Mouse (Mus musculus): ENCODE measurements around the gene Evi5. TPM values are rescaled to one million over a fixed set of nuclear protein-coding genes. Genes with fewer than 3 reads are reported as not detected.
A peak's percentile ranks its signal among the peaks of the same experiment; 100 is the strongest.

Gene Evi5
- polyA plus RNA-seq (2012; ENCODE audit: insufficient read depth, insufficient read length, missing spikeins): 11.3 and 15.9 TPM in 2 replicates

DNA sequence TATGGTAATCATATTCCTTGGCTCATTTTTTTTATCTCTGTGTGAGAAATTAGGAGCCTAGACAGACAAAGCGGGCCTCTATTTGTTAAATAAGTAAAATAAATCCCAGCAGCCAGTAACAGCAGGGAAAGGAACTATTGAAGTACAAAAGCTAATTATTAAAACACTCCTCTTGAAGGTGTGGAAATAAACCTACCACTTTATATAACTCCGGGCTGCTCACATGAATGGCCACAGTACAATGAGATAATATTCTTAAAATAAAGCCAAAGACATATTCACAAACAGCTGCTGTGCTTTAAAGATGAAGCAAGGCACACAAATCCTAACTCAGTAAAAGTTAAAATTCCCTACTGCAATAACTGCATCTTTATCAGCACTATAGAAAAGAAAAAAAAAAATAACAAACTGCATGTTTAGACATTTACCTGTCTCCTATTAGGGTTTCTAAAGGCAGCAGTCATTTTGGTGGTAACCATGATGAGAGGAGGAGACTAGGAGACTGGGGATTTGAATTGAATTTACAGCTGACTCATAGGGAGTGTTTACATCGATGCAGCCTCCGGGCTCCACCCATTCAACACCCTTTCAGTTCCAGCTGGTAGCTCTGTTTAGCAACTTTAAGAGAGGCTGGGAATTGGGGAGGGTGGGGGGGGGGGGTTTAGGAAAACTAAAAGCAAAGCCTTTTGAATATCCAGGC is at the start of gene Evi5:
Gene Evi5 (minus strand): TSS at position 547 of the 700 bp plus-strand sequence.
- Histone ChIP-seq H3K4me3 (ENCODE audit: insufficient read depth, low read depth, low read length) (no peak within 1 kb of the TSS), H3K27ac (replicated peaks; ENCODE audit: low read depth, low read length) (no peak within 1 kb of the TSS), H3K4me1 (ENCODE audit: control insufficient read depth, insufficient read depth, insufficient read length, low read length) (no peaks in the 10 kb centered on the region)

DNA sequence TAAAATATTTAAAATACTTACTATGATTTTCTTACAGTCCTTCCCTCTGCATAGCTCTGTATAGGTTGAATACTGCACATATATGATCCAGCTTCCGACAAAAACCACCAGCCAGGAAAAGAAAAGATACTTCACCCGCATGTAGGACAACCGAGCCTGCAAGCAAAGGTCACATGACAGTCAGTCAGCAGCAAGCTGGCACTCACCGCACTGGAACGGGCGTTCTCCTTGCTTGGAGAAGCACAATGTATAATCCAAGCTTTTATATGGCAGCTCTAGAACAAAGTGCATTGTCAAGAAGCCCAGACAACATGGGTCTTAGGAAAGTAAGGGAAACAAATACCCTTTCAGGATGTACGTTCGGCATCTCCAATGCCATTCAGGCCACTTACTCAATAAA is 49.7 kb upstream of the Evi5 start:
- H3K27ac ChIP-seq (replicated peaks; ENCODE audit: low read depth, low read length): no peak overlapping the region
- peaks cover 2% of the 10 kb centered on the region; the same call in 1 of the 2 replicates for H3K4me1 ChIP-seq (ENCODE audit: control insufficient read depth, insufficient read depth, insufficient read length, low read length)
- no peak overlapping the region for H3K4me3 ChIP-seq (ENCODE audit: insufficient read depth, low read depth, low read length)

GRCm38 (mm10) chr5:107922836-107923235 is 47.9 kb upstream of the Evi5 start:
- Histone ChIP-seq H3K27ac (replicated peaks; ENCODE audit: low read depth, low read length) (no peak overlapping the region), H3K4me3 (ENCODE audit: insufficient read depth, low read depth, low read length) (no peak overlapping the region)

GRCm38 (mm10) chr5:107921400-107922252 is 46.7 kb upstream of the Evi5 start:
- no peak overlapping the region for H3K27ac ChIP-seq (replicated peaks; ENCODE audit: low read depth, low read length)
- H3K4me1 ChIP-seq (ENCODE audit: control insufficient read depth, insufficient read depth, insufficient read length, low read length): peaks cover 2% of the 10 kb centered on the region; the same call in 1 of the 2 replicates
- H3K4me3 ChIP-seq (ENCODE audit: insufficient read depth, low read depth, low read length): no peak overlapping the region

More at GRCm38 (mm10) chr5:107922836-107923235, 47.9 kb upstream of the Evi5 start:
- peaks cover 2% of the 10 kb centered on the region; the same call in 1 of the 2 replicates for H3K4me1 ChIP-seq (ENCODE audit: control insufficient read depth, insufficient read depth, insufficient read length, low read length)

DNA sequence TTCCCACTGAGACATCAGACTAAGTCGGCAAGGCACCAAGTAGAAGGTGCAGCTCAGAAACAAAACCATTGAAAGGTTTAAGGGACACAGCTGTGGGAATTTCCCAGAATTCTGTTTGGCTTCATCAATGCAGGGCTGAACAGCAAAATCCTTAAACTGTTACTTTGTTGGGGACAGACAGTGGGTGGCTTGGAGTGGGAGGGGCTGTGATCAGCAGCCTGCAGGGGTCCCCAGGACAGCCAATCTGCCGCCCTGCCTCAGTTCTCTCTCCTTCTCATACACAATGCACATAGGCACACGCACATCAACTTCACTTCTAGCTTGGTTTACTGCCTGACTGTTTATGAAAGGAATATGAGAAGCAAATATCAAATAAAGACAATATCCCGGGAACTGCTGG is 40.4 kb upstream of the Evi5 start:
- Histone ChIP-seq H3K4me3 (ENCODE audit: insufficient read depth, low read depth, low read length) (no peak overlapping the region), H3K4me1 (ENCODE audit: control insufficient read depth, insufficient read depth, insufficient read length, low read length) (no peaks in the 10 kb centered on the region), H3K27ac (replicated peaks; ENCODE audit: low read depth, low read length) (no peak overlapping the region)

- Histone ChIP-seq H3K4me1 (ENCODE audit: control insufficient read depth, insufficient read depth, insufficient read length, low read length) (no peaks in the 10 kb centered on the region), H3K27ac (replicated peaks; ENCODE audit: low read depth, low read length) (no peak overlapping the region), H3K4me3 (ENCODE audit: insufficient read depth, low read depth, low read length) (no peak overlapping the region)
These were observed 36.1 kb upstream of the Evi5 start for GRCm38 (mm10) chr5:107911012-107911411.

DNA sequence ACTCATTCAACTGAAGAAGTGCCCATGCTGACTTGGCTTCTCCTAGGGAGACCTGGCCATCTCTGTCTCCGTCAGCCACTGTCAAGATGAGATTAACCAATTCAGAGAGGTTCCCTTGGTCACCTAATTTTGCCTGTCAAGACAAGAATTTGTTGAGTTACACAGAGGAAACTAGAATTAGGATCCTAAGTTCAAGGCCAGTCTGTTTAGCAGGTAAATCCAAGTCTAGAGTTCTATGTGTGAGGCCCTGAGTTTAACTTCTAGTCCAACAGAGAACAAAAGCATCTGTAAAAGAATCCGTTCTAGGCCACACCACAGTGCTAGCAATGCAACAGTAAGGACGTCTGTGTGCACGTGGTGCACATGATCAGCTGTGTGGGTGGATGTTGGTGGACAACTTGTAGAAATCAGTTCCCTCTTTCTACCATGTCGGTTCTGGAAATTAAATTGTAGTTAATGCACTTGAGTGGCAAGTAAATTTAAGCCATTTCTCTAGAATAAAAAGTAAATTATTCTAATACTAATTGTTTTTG is 35.2 kb upstream of the Evi5 start:
- no peaks in the 10 kb centered on the region for H3K4me1 ChIP-seq (ENCODE audit: control insufficient read depth, insufficient read depth, insufficient read length, low read length)
- no peak overlapping the region for H3K27ac ChIP-seq (replicated peaks; ENCODE audit: low read depth, low read length)
- no peak overlapping the region for H3K4me3 ChIP-seq (ENCODE audit: insufficient read depth, low read depth, low read length)

DNA sequence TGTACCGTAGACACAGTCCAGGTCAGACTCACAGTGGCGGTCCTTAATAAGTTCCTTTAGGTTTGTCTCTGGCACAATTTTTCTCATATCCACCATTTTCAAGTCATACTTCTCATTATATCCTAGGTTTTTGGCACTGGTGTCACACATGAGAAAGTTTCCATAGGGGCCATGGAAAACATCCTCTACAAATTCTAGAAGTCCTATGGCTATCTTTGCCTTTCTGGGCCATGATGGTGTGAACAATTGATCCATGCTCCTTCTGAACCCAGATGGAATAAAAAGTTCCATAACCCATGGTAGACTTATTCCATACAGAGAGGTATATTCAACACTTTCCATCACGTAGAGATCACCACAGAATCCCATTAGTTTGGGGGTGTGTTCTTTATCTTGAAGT is 34.8 kb upstream of the Evi5 start:
- no peak overlapping the region for H3K4me3 ChIP-seq (ENCODE audit: insufficient read depth, low read depth, low read length)

GRCm38 (mm10) chr5:107908514-107909110 is 33.7 kb upstream of the Evi5 start:
- Histone ChIP-seq H3K27ac (replicated peaks; ENCODE audit: low read depth, low read length) (no peak overlapping the region), H3K4me3 (ENCODE audit: insufficient read depth, low read depth, low read length) (no peak overlapping the region), H3K4me1 (ENCODE audit: control insufficient read depth, insufficient read depth, insufficient read length, low read length) (no peaks in the 10 kb centered on the region)

More for the DNA sequence above, 34.8 kb upstream of the Evi5 start:
- Histone ChIP-seq H3K27ac (replicated peaks; ENCODE audit: low read depth, low read length) (no peak overlapping the region), H3K4me1 (ENCODE audit: control insufficient read depth, insufficient read depth, insufficient read length, low read length) (no peaks in the 10 kb centered on the region)

DNA sequence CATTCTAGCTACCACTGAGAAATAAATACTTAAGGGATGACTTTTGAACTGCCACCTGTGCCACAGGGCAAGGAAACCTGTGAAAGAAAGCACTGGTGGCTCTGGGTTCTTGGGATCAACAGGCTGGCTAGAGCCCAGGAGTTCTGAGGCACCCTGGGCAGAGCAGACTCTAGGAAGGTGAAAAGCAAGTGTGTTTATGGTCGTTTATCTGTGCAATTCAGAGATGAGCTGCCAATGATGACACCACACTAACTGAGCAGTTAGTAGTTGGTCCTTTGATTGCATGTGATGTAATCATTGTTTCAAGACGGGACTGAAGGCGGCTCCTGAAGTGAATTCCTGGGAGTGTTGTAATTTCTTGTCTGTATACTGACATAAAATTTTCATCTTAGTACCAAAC is 29.4 kb upstream of the Evi5 start:
- no peak overlapping the region for H3K27ac ChIP-seq (replicated peaks; ENCODE audit: low read depth, low read length)
- H3K4me1 ChIP-seq (ENCODE audit: control insufficient read depth, insufficient read depth, insufficient read length, low read length): no peaks in the 10 kb centered on the region
- H3K4me3 ChIP-seq (ENCODE audit: insufficient read depth, low read depth, low read length): no peak overlapping the region

- Histone ChIP-seq H3K4me1 (ENCODE audit: control insufficient read depth, insufficient read depth, insufficient read length, low read length) (no peaks in the 10 kb centered on the region), H3K4me3 (ENCODE audit: insufficient read depth, low read depth, low read length) (peak overlapping the region; percentile 97), H3K27ac (replicated peaks; ENCODE audit: low read depth, low read length) (peak overlapping the region; percentile 26; the same call in 1 of the 2 replicates)
These were observed 26.2 kb upstream of the Evi5 start for GRCm38 (mm10) chr5:107901014-107901615.

- Histone ChIP-seq H3K27ac (replicated peaks; ENCODE audit: low read depth, low read length) (peak within 1 kb of the TSS; percentile 26; the same call in 1 of the 2 replicates), H3K4me1 (ENCODE audit: control insufficient read depth, insufficient read depth, insufficient read length, low read length) (no peaks in the 10 kb centered on the region), H3K4me3 (ENCODE audit: insufficient read depth, low read depth, low read length) (peak within 1 kb of the TSS; percentile 97)
These were observed 25.5 kb upstream of the Evi5 start, which contains the start of gene Rpl5 for GRCm38 (mm10) chr5:107900206-107901013. Gene Rpl5, plus strand, starts transcription at chr5:107900502.

DNA sequence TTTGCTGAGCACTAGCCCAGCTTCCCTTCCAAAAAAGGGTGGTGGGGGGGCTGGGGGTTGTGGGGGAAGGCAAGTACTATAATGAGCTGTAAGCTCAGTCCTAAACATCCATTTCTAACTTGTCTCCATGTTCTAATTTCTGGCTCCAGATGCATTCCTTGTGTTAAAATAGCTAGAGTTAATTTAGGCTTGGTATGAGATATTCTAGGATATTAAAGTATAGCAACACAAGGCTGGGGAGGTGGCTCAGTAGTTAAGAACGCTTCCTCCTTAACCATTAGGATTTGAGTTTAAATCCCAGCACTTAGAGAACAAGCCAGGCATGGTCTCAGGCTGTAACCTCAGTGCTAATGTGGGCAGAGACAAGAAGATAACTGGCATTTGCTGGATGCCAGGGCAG is 21.4 kb upstream of the Evi5 start:
- no peak overlapping the region for H3K27ac ChIP-seq (replicated peaks; ENCODE audit: low read depth, low read length)
- no peaks in the 10 kb centered on the region for H3K4me1 ChIP-seq (ENCODE audit: control insufficient read depth, insufficient read depth, insufficient read length, low read length)
- H3K4me3 ChIP-seq (ENCODE audit: insufficient read depth, low read depth, low read length): no peak overlapping the region

DNA sequence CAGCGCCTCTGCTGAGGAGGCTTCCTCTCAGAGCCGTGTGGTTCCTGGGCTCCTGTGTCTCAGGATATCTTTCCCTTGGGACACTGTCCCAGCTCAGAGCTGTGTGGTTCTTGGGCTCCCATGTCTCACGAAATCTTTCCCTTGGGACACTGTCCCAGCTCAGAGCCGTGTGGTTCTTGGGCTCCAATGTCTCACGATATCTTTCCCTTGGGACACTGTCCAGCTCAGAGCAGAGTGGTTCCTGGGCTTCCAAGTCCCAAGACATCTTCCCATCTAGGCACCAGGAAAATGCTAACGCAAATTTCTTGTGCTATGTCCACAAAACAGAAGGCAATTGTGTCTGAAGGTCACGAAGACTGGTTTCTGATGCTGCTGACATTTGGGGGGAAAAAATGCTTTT is 19.8 kb upstream of the Evi5 start:
- no peaks in the 10 kb centered on the region for H3K4me1 ChIP-seq (ENCODE audit: control insufficient read depth, insufficient read depth, insufficient read length, low read length)
- no peak overlapping the region for H3K27ac ChIP-seq (replicated peaks; ENCODE audit: low read depth, low read length)
- no peak overlapping the region for H3K4me3 ChIP-seq (ENCODE audit: insufficient read depth, low read depth, low read length)
